Mouse (Mus musculus): ENCODE data around the gene Ccdc71. TPM values are rescaled to one million over a fixed set of nuclear protein-coding genes. Genes with fewer than 3 reads are reported as not detected.

Gene Ccdc71
- polyA plus RNA-seq, 1 experiment, result 27.2 TPM

GRCm38 (mm10) chr9:108474528-108474927, 14.2 kb downstream of the Ccdc71 start:
- no peak overlapping the region for H3K4me3 ChIP-seq (replicated peaks; ENCODE audit: extremely low read depth, low read depth, low read length)

GRCm38 (mm10) chr9:108478638-108479156, 18.4 kb downstream of the Ccdc71 start:
- peak overlapping the region; percentile 81 for H3K4me3 ChIP-seq (replicated peaks; ENCODE audit: extremely low read depth, low read depth, low read length)
- TF ChIP-seq POLR2A (IDR thresholded peaks at IDR 0.05; ENCODE audit: borderline replicate concordance, extremely low read depth, low read depth, low read length), result peak; percentile 50; the same call in 1 of the 2 replicates
- no peak for TF ChIP-seq CTCF (IDR thresholded peaks at IDR 0.05; ENCODE audit: insufficient read depth, low read length)
- WGBS, result under 1% methylated on average over 20 of the region's 20 CpGs
- peak; percentile 86 for DNase-seq
- peaks cover 5% of the 10 kb centered on the region for H3K4me1 ChIP-seq (ENCODE audit: control insufficient read depth, insufficient read depth, low read length)

More at GRCm38 (mm10) chr9:108474528-108474927, 14.2 kb downstream of the Ccdc71 start:
- TF ChIP-seq CTCF (IDR thresholded peaks at IDR 0.05; ENCODE audit: insufficient read depth, low read length), result no peak
- TF ChIP-seq POLR2A (IDR thresholded peaks at IDR 0.05; ENCODE audit: borderline replicate concordance, extremely low read depth, low read depth, low read length), result no peak
- peaks cover 4% of the 10 kb centered on the region for H3K4me1 ChIP-seq (ENCODE audit: control insufficient read depth, insufficient read depth, low read length)
- no peak for DNase-seq
- 25% methylated on average over 1 of the region's 1 CpGs for WGBS

DNA sequence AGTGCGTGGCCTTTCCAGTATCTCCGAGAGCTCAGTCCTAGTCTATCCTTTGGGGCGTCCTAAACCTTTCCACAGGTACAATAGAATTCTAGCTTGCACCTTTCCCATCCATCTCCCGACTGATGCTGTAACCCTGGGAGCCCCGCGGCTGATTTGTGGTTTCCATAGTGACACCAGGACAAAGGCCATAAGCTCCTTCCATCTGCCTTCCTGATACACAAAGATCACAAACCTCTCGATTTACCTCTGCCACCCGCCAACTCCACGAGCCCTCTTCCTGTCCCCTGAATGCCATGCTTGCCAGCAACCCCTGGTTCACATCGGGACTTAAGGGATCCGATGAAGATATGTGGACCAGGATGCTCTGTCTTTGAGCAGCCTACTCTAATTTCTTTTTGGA, 18.9 kb downstream of the Ccdc71 start:
- peaks cover 5% of the 10 kb centered on the region for H3K4me1 ChIP-seq (ENCODE audit: control insufficient read depth, insufficient read depth, low read length)
- 30% methylated on average over 11 of the region's 11 CpGs for WGBS
- no peak overlapping the region for H3K4me3 ChIP-seq (replicated peaks; ENCODE audit: extremely low read depth, low read depth, low read length)
- DNase-seq, result no peak
- no peak for TF ChIP-seq POLR2A (IDR thresholded peaks at IDR 0.05; ENCODE audit: borderline replicate concordance, extremely low read depth, low read depth, low read length)
- TF ChIP-seq CTCF (IDR thresholded peaks at IDR 0.05; ENCODE audit: insufficient read depth, low read length), result no peak

DNA sequence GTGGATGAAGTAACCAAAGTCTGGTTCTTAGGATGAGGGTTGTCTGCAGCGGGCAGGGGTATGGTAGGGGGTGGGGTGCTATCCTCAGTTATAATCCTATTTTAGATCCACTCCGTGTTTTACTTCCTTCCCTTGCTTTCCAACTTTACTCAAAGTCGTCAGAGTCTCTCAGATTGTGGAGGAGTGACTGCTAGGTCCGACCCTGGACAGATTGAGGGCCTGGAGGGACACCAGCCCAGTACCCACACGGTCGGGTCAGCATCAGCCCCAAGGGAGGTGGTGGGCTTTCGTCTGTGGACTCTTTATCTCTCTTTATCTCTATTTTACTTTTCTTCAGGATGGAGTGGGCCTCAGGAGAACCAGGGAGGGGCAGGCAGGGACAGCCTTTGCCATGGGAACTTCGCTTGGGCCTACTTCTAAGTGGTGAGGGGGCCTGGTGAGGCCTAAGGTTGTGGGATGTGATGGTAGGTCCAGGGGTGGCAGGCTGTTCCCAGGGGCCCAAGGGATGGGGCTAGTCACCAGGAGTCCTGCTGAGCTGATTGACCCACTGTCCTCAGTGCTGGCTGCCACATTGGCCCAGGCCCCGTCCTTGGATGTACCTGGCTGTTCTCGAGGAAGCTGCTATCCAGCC, 19.5 kb downstream of the Ccdc71 start, which contains the start of gene Lamb2:
Gene Lamb2, plus strand, starts transcription at position 16 of the 631 bp plus-strand sequence.
- no peak for TF ChIP-seq CTCF (IDR thresholded peaks at IDR 0.05; ENCODE audit: insufficient read depth, low read length)
- TF ChIP-seq POLR2A (IDR thresholded peaks at IDR 0.05; ENCODE audit: borderline replicate concordance, extremely low read depth, low read depth, low read length), result peak; percentile 81; the same call in 1 of the 2 replicates
- DNase-seq, result peak; percentile 63
- Histone ChIP-seq H3K4me3 (replicated peaks; ENCODE audit: extremely low read depth, low read depth, low read length) (peak within 1 kb of the TSS; percentile 98), H3K4me1 (ENCODE audit: control insufficient read depth, insufficient read depth, low read length) (peaks cover 5% of the 10 kb centered on the region)
- WGBS, result 15% methylated on average over 10 of the region's 10 CpGs

GRCm38 (mm10) chr9:108480813-108481519, 20.6 kb downstream of the Ccdc71 start:
- TF ChIP-seq CTCF (IDR thresholded peaks at IDR 0.05; ENCODE audit: insufficient read depth, low read length), result no peak
- TF ChIP-seq POLR2A (IDR thresholded peaks at IDR 0.05; ENCODE audit: borderline replicate concordance, extremely low read depth, low read depth, low read length), result no peak
- Histone ChIP-seq H3K4me3 (replicated peaks; ENCODE audit: extremely low read depth, low read depth, low read length) (no peak overlapping the region), H3K4me1 (ENCODE audit: control insufficient read depth, insufficient read depth, low read length) (peaks cover 5% of the 10 kb centered on the region)
- 87% methylated on average over 28 of the region's 28 CpGs for WGBS
- DNase-seq, result no peak

GRCm38 (mm10) chr9:108481520-108482210, 21.3 kb downstream of the Ccdc71 start:
- TF ChIP-seq POLR2A (IDR thresholded peaks at IDR 0.05; ENCODE audit: borderline replicate concordance, extremely low read depth, low read depth, low read length), result no peak
- no peak for TF ChIP-seq CTCF (IDR thresholded peaks at IDR 0.05; ENCODE audit: insufficient read depth, low read length)
- Histone ChIP-seq H3K4me1 (ENCODE audit: control insufficient read depth, insufficient read depth, low read length) (peaks cover 5% of the 10 kb centered on the region), H3K4me3 (replicated peaks; ENCODE audit: extremely low read depth, low read depth, low read length) (no peak overlapping the region)
- 87% methylated on average over 19 of the region's 19 CpGs for WGBS
- DNase-seq, result no peak

DNA sequence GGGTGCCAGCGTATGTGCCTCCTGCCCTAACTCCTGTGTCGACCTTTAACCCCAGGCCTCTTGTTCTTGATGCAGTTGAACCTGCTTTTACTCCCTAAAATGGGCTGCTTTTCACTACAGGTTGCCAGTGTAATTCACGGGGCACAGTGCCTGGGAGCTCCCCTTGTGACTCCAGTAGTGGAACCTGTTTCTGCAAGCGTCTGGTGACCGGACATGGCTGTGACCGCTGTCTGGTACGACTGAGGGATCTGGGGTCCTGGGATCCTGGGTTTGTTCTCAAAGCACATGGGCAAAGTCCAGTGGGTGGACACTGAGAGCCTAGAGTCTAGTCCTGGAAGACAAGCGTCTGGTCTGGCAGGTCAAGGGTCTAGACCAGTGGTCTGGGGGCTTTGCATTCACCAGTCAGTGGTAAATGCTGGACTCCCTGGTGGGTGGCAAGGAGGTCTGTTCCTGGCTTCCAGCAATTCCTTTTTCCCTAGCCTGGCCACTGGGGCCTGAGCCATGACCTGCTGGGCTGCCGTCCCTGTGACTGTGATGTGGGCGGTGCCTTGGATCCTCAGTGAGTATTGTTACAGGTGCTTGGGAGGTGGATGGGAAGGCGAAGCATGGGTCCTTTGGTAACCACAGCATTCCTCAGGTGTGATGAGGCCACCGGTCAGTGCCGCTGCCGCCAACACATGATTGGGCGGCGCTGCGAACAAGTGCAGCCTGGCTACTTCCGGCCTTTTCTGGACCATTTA, 22.9 kb downstream of the Ccdc71 start:
- 94% methylated on average over 18 of the region's 18 CpGs for WGBS
- no peak for TF ChIP-seq CTCF (IDR thresholded peaks at IDR 0.05; ENCODE audit: insufficient read depth, low read length)
- no peak for TF ChIP-seq POLR2A (IDR thresholded peaks at IDR 0.05; ENCODE audit: borderline replicate concordance, extremely low read depth, low read depth, low read length)
- DNase-seq, result no peak
- Histone ChIP-seq H3K4me1 (ENCODE audit: control insufficient read depth, insufficient read depth, low read length) (peaks cover 5% of the 10 kb centered on the region), H3K4me3 (replicated peaks; ENCODE audit: extremely low read depth, low read depth, low read length) (no peak overlapping the region)

GRCm38 (mm10) chr9:108484021-108484420, 23.7 kb downstream of the Ccdc71 start:
- 93% methylated on average over 15 of the region's 15 CpGs for WGBS
- Histone ChIP-seq H3K4me1 (ENCODE audit: control insufficient read depth, insufficient read depth, low read length) (peaks cover 5% of the 10 kb centered on the region), H3K4me3 (replicated peaks; ENCODE audit: extremely low read depth, low read depth, low read length) (no peak overlapping the region)
- TF ChIP-seq POLR2A (IDR thresholded peaks at IDR 0.05; ENCODE audit: borderline replicate concordance, extremely low read depth, low read depth, low read length) (no peak), CTCF (IDR thresholded peaks at IDR 0.05; ENCODE audit: insufficient read depth, low read length) (no peak)
- no peak for DNase-seq
